Mouse (Mus musculus) kidney, adult 11 months (tissue): ENCODE measurements at regions not wholly inside any gene's neighbourhood (a gene's known extent, or its start where the extent isn't known, plus 50 kb on each side); places are given as distances from the start of the nearest gene placed in this dataset.

ENCODE experiments used
- DNase-seq: peaks from one replicate; pipeline ENCODE4 v3.0.0; 2022

DNA sequence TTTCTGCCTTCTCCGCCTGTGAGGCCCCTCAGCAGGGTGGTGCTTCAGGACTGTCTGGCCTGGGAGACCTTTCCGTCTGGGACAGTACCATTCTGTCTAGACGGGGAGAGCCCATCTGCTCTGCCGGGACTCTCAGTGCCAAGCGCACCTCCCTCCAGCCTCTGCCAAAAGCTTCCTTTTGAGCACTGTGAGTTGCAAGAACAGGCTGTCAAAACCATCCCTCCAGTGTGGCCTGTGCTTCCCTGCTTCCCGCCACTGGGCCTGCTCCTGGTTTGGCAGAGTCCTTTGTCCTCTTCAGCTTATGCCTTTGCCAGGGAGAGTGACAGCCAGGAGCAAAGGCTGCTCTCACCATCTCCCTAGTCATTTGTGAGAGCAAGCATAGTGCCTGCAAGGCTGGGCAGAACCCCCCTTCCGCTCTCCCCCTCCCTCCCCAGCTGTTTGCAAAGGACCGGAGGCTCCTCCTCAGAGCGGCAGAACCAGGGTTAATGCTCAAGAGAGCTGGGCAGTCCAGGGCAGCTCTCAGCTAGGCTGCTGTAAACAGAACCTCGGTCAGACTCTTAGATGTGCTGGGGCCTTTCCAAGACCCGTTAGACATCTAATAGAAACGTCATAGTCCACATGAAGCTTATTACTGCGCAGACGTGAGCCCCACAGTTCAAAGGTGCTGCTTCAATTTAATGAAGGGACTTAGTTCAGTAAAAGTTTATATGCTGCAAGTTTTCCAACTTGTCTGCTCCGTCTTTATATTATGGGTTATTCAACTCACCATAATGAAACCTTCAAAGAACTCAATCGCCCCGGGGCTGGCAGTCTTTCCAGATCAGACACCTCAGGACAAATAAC, 247.2 kb downstream of the Irs2 start:
- DNase-seq, result peak; percentile 24

DNA sequence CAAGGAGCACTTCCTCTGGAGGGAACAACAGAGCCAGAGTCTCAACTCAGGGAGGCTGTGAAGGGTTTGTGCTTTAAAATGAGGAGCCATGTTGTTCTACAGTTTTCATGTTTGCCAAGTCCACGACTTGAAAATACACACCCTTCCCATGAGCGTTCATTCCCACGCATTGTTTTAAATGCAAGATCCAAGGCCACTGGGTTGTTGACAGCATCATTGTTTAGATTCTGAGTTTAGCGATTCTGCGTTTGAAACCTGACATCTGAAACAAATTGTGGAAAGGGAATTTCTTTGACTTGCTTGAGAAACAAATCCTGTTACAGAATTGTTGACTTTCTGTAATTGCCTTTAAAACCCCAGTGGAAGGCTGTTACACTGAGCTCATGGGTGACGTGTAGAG, 248.0 kb downstream of the Irs2 start:
- DNase-seq, result no peak

DNA sequence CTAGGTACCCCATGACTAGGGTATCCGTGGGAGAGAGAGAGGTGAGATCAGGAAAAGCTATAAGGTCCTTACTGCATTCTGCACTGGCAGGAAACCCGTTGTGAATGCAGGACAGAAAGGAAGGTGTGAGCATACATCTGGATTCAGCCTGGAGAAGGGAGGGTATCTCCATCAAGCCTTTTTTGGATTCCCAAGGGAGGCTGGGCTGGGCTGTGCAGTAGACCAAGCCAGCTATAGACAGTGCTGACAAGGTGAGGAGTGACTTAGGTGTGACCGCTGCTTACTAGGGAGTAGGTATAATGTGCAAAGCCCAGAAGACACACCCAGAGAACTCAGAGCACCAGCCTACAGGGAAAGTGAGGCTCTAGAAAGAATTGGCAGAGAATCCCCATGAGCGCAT, 250.1 kb downstream of the Irs2 start:
- no peak for DNase-seq

DNA sequence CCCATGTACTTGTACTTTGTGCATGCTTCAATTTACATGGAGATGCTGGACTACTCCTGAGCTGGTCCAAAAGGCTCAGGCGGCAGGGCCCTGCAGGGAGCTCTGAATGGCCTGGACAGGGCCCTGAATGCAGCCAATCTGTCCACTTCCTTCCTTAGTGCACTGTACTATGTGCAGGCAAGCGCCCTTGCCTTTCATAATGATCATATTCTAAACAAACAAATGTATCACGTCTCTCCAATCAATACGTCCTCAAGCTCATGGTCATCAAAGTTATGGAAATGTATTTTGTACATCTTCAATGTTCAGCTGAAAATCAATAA, 253.3 kb downstream of the Irs2 start:
- DNase-seq, result no peak

DNA sequence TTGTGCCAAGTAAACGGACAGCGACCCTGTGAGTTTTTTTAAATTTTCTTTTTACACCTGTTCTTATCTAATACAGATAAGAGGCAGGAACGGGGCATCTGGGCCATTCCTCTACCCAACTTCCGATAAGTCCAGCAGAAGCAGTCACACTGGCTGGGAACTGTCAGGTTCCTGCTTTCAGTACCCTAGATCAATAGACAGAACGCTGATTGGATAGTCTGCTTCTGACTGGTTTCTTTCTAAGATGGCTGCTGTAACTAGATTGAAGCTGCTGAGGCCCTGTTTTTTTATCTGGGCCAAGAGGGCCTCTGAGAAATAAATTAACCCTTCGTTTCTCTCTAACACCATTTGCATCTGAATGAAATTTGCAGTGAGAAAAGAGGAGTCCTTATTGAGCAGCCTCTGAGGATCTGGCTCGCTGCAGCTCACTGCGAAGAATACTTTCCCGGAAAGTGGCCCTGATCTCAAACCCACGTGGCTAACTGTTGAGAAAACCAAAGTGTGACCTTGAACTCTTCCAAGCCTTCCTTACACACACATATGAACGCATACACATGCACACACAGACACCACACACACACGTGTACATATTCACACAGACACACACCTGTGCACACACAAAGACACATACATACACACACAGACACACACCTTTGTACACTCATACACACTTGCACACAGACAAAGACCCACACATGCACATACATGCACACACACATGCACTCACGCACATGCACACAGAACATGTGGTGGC, 253.8 kb downstream of the Irs2 start:
- no peak for DNase-seq

DNA sequence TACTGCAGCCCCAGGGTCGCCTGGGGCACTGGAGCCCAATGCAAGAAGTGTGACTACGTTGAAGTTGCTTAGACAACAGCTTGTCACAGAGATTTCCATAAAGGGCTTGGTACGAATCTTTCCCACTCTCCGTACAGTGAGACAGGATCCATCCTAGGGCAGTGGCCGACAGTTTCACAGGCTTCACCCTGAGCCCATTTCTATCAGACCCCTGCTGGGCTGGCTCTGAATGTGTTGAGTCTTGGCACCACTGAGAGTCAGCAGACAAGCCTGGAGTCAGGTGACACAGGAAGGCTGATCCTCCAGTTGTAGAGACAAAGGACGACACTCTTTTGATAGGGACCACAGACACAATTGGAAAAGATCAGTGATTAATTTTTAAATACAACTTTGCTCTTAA, 255.2 kb downstream of the Irs2 start:
- no peak for DNase-seq

DNA sequence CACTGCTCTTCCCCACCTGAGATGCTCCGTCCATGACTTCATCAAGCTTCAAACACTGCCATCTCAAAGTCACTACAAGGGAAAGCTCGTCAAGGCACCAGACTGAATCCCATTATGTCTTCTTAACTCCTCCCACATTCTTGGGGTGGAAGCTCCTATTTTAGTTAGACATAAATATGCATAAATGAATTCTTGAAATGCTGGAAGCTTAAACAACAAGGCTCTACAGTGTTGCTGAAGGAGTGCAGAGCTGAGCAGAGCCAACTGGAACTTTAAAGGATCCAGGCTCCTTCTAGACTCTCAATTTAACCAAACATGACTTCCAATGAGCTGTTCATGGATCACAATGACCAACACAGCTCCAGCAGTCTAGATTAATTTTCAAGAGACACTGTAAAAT, 261.1 kb downstream of the Irs2 start:
- no peak for DNase-seq

DNA sequence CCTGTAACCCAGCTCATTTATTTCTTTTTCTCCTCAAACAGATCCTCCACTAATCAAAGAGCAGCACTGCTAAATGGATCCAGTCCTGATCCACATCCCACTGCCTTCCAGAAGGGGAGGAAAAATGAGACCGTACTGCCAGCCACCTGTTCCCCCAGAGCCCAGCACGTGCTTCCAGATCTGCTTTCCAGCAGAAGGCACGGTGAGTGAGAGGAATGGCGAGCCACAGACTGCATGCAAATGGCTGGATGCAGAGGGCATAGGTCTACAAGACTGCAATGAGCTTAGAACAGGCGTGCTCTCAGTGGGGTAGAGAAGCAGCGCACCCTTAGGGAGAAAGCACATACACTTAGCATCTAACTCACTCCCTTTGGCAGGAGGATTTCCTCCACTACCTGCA, 265.0 kb downstream of the Irs2 start:
- no peak for DNase-seq

DNA sequence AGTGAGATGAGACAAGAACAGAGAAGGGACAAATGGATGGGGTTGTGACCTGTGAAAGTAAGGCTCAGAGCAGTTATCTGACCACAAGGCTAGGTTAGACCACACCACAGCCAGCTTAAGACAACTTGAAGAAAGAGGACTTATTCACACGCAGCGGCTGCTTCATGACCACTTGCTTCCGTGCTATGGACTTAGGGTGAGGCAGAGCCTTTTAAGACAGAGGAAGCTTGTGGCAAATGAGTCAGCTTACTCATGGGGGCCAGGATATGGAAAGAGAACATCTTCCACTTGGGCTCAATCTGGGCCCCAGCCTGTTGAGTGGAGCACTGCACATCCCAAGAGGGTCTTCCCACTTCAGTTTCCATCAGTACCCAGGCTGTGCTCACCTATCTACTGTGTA, 267.4 kb downstream of the Irs2 start:
- no peak for DNase-seq

DNA sequence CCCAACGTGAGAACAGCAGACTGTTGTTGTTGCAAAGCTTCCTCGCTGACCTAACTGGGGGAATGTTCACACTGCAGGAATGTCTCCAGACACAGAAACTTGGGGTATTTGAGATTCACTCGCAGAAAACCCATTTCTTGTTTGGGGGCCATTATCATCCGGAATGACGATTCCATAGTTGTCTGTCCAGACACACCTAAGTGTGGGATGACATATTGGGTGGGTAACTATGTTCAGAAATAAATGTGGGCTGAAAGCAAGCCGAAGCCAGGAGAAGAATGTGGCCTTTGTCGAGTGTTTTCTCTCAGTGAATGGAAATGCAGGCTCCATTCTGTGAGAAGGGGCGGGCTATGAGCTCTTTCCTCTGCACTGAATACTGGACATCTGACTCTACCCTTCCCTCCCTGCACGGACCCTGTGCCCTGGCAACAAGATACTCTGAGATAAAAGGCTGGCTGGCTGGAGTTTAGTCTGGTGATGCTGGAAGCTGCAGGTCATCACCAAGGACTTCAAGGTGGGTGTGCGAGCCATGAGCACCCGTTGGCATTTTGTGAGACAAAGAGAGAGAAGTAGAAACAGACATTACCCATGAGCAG, 269.7 kb downstream of the Irs2 start:
- DNase-seq, result no peak

DNA sequence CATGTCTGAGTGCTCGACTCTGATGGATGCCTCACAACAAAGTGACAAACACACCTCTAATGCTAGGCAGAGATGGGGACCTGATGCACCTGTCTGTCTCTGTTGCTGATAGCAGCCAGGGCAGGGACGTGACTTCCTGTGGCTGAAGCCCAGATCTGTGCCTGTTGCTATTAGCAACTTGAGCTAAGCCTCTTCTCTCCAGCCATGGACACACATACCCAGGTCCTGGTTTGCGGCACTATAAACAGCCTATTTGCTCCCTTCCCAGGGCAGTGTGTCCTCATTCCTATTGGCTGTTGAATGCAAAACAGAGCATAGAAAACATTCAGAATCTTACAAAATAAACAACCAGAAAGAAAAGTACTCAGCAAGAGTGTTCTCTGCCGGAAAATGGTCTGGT, 273.5 kb downstream of the Irs2 start:
- DNase-seq, result no peak

DNA sequence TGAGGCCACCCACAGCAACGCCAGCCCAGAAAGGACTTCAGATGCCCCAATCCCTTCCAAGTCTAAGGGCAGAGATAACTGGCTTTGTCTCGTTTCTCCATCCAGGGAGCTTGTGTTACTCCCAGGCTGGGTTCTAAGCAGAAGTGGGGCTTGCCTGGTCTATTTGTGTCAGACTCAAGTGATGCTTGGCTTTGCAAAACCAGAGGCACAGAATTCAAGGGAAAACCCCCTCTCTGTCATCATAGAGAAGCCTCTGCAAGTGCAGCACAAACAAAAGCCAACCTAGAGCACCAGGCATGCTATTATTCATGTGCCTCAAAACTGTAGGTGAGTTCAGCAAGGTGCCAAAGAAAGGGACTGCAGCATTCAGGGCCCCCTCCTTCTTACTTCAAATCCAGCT, 284.9 kb downstream of the Irs2 start:
- no peak for DNase-seq

DNA sequence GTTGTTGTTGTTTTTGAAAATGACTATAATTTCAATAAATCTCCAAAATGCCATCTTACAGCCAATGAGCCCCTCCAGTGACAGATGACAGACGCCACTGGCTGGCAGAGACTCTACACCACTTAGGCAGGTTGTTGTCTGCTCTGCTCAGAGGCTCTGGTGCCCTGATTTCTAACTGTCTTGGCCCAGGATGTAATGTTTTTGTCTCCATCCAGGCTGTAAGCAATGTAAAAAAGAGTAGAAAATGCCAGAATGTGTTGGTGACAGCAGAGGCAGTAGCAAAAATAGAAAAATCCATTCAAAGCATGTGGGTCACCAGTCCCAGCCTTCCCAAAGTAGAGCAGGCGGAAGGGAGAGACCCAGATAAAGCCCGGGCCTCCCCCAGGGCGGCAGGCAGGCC, 285.5 kb downstream of the Irs2 start:
- no peak for DNase-seq

DNA sequence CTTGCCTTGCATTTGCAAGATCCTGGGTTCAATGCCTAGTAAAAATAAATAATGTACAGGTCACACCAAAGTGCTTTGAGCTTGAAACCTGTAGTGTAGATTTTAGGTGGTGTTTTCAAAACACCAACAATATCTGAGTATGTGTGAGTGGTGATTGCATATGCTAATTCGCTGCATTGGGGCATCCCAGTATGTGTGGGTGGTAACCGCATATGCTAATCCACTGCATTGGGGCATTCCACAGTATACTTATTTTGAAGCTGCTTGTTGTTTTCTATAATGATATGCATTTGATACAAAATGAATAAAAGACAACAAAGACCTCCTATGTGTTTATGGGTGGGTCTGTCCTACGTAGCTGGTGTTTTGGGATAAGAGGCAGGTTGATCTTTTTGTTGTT, 285.9 kb downstream of the Irs2 start:
- no peak for DNase-seq

DNA sequence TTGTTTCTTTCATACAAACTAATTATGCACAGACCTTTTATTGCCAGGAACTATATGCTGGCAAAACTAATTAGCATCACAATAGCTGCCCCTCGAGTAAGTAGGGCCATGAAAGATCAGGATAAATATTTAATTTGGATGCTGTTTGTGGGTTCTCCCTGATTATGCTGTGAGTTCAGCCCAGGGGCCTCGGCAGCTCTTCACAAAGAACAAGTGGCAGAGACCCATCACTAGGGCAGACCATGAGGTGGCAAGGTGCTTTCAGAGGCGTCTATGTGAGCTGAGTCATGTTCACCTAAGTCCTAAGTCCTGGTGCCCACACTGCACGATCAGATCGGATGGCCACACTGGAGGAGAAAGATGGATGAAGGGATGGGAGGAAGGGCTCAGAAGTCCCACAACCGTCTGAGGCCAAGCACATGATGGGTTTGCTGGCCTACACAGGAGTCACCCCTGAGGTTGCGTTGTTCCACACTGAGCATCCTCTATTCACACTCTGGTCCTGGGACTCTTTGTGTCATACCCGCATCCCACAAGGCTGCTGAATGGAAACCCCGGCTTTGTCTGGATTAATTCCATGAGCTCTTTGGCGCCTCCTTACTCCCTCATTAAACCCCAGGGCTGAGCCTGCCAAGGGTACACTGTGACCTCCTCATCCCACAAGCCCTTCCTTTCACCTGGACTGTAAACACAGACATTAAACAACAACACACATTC, 287.0 kb downstream of the Irs2 start:
- DNase-seq, result no peak

DNA sequence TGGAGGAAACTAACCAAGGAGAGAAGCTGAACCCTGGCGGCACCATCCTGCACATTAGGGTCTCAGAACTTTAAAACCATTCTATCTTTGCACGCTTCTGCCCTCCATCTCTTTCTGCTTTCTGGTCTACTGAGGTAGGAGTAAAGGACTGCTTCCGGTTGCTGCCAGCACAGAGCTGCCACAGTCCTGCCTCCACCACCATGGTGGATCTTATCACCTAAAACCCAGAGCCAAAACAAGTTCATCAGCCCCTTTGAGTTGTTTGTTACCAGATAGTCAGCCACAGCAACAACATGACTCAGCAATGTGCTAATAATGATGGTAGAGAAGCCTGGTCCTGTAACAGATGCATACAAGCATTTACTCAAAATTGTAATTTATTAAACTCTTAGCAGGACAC, 287.9 kb downstream of the Irs2 start:
- DNase-seq, result no peak

DNA sequence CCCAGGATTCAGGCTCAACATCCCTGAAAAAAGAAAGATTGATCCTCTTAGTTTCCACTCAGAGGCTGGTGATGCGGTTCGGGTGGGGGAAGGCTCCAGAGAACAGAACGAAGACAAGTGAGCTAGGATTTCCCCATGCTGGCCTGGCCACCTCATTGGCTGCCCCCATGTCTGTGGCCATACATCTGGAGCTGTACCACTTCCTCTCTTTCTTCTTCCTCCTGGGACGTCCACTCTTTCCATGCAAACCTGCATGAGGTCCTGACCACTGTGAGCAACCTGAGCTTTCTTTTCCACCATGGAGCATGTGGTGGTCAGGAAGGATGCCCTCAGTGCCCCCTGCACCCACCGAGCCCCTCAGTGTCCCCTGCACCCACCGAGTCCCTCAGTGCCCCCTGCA, 288.8 kb downstream of the Irs2 start:
- no peak for DNase-seq

DNA sequence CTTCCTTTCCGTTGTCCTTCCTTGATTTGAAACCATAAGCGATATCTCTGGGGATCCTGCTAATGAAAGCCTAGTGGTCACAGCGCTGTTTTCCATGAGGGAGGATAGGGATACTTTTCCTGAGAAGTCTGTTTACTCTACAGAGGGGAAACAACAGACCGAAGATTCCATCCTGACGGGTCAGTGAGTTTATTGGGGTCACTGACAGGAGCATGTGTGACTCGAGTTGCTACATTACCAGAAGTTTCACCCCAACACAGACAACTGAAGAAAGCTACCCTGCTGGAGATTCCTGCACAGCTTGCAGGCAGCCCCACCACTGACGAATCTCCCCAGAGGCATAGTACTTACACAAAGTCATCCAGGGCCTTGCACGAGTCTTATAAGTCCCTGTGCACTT, 291.0 kb downstream of the Irs2 start:
- no peak for DNase-seq

DNA sequence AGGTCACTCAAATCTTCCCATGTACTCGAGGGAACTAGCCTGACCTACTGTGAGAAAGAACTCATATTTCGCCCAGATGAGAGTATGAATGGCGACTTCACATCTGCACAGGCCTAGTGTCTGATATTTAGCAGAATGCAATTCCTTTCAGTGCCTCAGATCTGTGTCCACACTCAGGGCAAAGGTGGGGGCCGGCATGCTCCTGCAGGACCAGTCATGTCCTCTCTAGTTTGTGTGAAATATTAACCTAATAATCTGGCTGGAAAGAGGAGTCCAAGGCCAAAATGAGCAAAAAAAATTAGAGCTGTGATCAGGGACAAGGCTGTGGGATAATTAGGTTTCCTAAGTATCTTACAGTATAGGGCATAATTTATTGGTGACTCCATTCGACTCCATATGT, 292.1 kb downstream of the Irs2 start:
- DNase-seq, result peak; percentile 44

DNA sequence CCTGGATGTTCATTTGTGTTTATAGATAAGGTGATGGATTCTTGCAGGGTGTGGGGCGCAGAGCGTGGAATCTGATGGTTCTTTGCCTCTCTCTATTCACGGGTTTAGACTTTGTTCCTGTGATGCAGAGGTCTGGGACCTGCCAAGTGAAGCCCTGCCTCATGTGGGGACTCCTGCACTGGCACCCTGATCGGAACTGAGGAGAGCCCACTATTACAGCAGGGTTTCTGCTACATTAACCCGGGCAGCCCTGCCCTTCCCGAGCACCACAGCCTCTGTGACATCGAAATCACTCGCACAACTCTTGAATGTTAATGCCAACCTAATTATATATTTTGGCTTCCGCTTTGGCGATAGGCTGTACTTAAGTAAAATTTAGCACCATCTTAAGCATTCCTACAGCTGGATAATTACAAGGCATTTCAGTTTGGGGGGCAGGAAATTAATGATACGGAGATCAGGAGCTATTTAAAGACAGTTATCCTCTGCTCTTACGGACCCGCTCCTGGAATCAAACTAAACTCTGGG, 294.7 kb downstream of the Irs2 start:
- no peak for DNase-seq

DNA sequence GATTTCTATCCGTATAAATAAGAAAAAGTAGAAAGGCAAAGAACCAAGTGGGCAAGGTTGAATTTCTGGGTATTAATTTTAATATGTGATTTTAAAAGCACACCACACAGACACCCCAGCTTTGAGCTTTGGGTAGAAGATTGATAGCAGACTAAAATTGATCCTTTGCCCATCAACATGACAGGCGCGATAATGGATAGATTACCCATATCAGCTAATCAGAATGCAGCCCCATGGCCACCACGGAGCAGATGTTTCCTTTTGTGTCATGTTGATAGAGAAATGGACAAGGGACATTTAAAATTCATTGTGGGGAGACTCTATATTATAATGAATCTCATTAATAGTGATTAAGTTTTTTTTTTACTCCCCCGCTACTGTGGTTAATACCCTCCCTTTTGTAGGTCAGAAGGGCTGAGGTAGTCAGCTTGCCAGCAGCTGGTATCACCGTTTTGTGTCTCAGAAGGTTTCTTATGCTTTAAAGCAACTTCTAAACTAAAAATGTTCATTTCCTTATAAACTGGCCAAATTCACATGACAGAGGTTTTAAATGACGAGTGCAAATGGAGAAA, 296.1 kb downstream of the Irs2 start:
- DNase-seq, result no peak

DNA sequence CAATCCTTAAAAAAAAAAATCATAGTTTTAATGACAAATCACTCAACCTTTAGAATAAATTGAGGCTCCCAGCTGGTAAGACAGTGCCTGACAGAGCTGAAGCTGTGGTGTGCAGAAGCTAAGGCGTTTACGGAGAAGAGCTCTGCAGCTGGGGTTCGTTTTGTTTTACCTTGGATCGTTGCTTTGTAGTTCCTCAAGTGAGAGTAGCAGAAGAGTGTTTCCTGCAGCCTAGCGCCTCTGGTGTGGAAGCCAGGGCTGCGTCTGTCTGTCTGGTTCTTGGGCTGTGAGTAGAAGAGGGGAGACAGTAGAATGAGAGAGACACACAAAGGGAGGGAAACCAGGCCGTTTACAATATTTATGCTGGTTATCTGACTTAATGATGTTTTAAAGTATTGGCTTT, 296.8 kb downstream of the Irs2 start:
- DNase-seq, result no peak

DNA sequence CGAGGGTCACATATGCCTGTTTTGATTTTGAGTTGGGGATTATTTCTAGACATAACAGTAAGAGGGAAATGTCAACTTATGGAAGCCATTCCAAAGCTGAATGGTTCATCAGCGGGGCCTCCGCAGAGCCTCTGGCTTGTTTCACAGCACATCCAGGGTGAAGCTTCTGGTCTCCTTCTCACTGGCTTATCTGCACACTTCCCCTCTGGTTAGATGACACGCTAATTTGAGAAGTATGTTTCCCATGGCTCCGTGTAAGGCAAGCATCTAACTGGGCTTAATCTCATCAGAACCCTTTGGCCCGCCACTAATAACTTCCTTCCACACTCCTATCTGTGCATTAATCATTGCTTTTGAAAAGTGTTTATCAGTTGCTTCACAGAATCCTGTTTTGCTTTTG, 299.7 kb downstream of the Irs2 start:
- DNase-seq, result no peak
